Mouse (Mus musculus) C2C12 (cell line): ENCODE measurements at regions not wholly inside any gene's neighbourhood (a gene's known extent, or its start where the extent isn't known, plus 50 kb on each side); places are given as distances from the start of the nearest gene placed in this dataset.

Source experiments
- CEBPB ChIP-seq: IDR thresholded peaks from one replicate; pipeline ENCODE4 v1.6.1; 2011; ENCODE audit warnings: low read depth, mild to moderate bottlenecking, control low read depth, moderate library complexity
- CTCF ChIP-seq: IDR thresholded peaks from one replicate; pipeline ENCODE4 v1.5.1; 2011; ENCODE audit not compliant: control insufficient read depth, insufficient read depth, insufficient read length

GRCm38 (mm10) chr1:166898741-166899140, 102.5 kb upstream of the Fam78b start:
- TF ChIP-seq CTCF = no peak
- TF ChIP-seq CEBPB = no peak
